Mouse (Mus musculus) G1E (cell line): ENCODE data around the gene Fas.

Source experiments
- CTCF ChIP-seq: IDR thresholded peaks from 2 replicates; pipeline ENCODE4 v1.5.1; 2012; ENCODE audit warnings: low read depth, low read length, inconsistent platforms, mixed read lengths
- GATA1 ChIP-seq: IDR thresholded peaks from 2 replicates; pipeline ENCODE4 v1.6.1; 2012; ENCODE audit warnings: borderline replicate concordance, low read length, inconsistent platforms, mixed read lengths
- GATA2 ChIP-seq: IDR thresholded peaks from 2 replicates; pipeline ENCODE4 v1.6.1; 2012; ENCODE audit warnings: low read depth, low read length, inconsistent platforms, borderline replicate concordance
- POLR2AphosphoS5 ChIP-seq: IDR thresholded peaks from 2 replicates; pipeline ENCODE4 v1.6.1; 2012; ENCODE audit warnings: low read depth, low read length, inconsistent platforms; ENCODE audit not compliant: insufficient replicate concordance
- TAL1 ChIP-seq: conservative IDR thresholded peaks from 2 replicates; pipeline ENCODE4 v1.6.1; 2012; ENCODE audit warnings: low read depth, low read length, inconsistent platforms, mixed read lengths

GRCm38 (mm10) chr19:34291379-34291778 lies 913 bp downstream of the Fas start:
- no peak for TF ChIP-seq CTCF
- no peak for TF ChIP-seq GATA1
- no peak for TF ChIP-seq POLR2AphosphoS5
- TF ChIP-seq TAL1: no peak
- no peak for TF ChIP-seq GATA2
